25 mouse cellular contexts compared by ENCODE assay signal in genomic region chr6:54286813-54287212, GRCm38 (mm10). TPM values are rescaled to one million over a fixed set of nuclear protein-coding genes. Genes with fewer than 3 reads are reported as not detected.
A peak's percentile ranks its signal among the peaks of the same experiment; 100 is the strongest.
DNase-seq lines count a peak whose midpoint lies in the region; ATAC-seq and TF ChIP-seq lines count a peak whose summit lies in the region.
"Had no signal": no experiment of that assay in that cellular context is flagged by ENCODE, and none has a peak within 500 bp of the region (broad histone marks: within the 10 kb centered on the region; RNA-seq: fewer than 3 reads in every experiment).

No protein-coding gene starts in this region.

- no peak overlapping the region for H3K9ac ChIP-seq in forebrain, postnatal 0 days
- no peak overlapping the region for H3K9ac ChIP-seq in forebrain, embryonic 12.5 days
- H3K9ac ChIP-seq in heart, embryonic 11.5 days (ENCODE audit: low read depth, low read length): no peak overlapping the region
- H3K9ac ChIP-seq: embryonic facial prominence, embryonic 13.5 days; embryonic facial prominence, embryonic 15.5 days; forebrain, embryonic 13.5 days had no signal

- no peak for TF ChIP-seq CTCF in forebrain, postnatal 0 days (IDR thresholded peaks at IDR 0.05; ENCODE audit: low read depth)

- no peaks in the 10 kb centered on the region for H3K4me1 ChIP-seq in forebrain, postnatal 0 days (ENCODE audit: insufficient read depth)
- 0 out of 2 replicates have a peak, but pooled peaks cover 3% of the 10 kb centered on the region for H3K4me1 ChIP-seq in forebrain, embryonic 12.5 days
- H3K4me1 ChIP-seq in heart, embryonic 11.5 days (ENCODE audit: control insufficient read depth, insufficient read depth, low read length): no peaks in the 10 kb centered on the region
- H3K4me1 ChIP-seq: embryonic facial prominence, embryonic 13.5 days; embryonic facial prominence, embryonic 15.5 days; forebrain, embryonic 13.5 days had no signal

- H3K36me3 ChIP-seq in forebrain, postnatal 0 days (ENCODE audit: insufficient read depth): no peaks in the 10 kb centered on the region
- H3K36me3 ChIP-seq in forebrain, embryonic 12.5 days (replicated peaks): 0 out of 2 replicates have a peak, but pooled peaks cover 3% of the 10 kb centered on the region
- H3K36me3 ChIP-seq in heart, embryonic 11.5 days (ENCODE audit: control insufficient read depth, insufficient read depth, low read length): no peaks in the 10 kb centered on the region
- H3K36me3 ChIP-seq: embryonic facial prominence, embryonic 13.5 days; embryonic facial prominence, embryonic 15.5 days; forebrain, embryonic 10.5 days; G1E had no signal

- H3K4me3 ChIP-seq in forebrain, postnatal 0 days (ENCODE audit: low read depth, low read length): no peak overlapping the region
- no peak overlapping the region for H3K4me3 ChIP-seq in forebrain, embryonic 12.5 days (replicated peaks)
- H3K4me3 ChIP-seq in heart, embryonic 11.5 days (ENCODE audit: low read depth, low read length): no peak overlapping the region
- H3K4me3 ChIP-seq: embryonic facial prominence, embryonic 13.5 days; embryonic facial prominence, embryonic 15.5 days; erythroblast, embryonic 14.5 days; forebrain, embryonic 10.5 days; forebrain, embryonic 13.5 days had no signal

- ATAC-seq in forebrain, postnatal 0 days: peak; percentile 54; the same call in 1 of the 2 replicates
- no peak for ATAC-seq in forebrain, embryonic 12.5 days (ENCODE audit: low FRiP score)
- no peak for ATAC-seq in heart, embryonic 11.5 days (replicated peaks; ENCODE audit: insufficient number of reproducible peaks, low FRiP score, low TSS enrichment)
- ATAC-seq: activated CD4-positive, CD25-positive, alpha-beta regulatory T cell, adult 4 months; forebrain, embryonic 13.5 days; Patski had no signal

- intact Hi-C loops in left cerebral cortex, postnatal 10 days (cut with DNase I): no loop called here

- 81% methylated on average over 5 of the region's 5 CpGs for WGBS in forebrain, postnatal 0 days
- WGBS in forebrain, embryonic 12.5 days: 84% methylated on average over 5 of the region's 5 CpGs
- WGBS in heart, embryonic 11.5 days (ENCODE audit: insufficient replicate concordance): 80% methylated on average over 5 of the region's 5 CpGs

- no peak for DNase-seq in forebrain, postnatal 0 days
- peak; percentile 89 for DNase-seq in heart, adult 11 months
- peak; percentile 40 for DNase-seq in brain, adult 2 months (ENCODE audit: low read depth, low spot score)
- no peak for DNase-seq in left cerebral cortex, postnatal 10 days (ENCODE audit: extremely low spot score in 1 of 2, low spot score in 2 of 2)
- no peak for DNase-seq in kidney, postnatal 36 days
- DNase-seq: adrenal gland, postnatal 10 days; adrenal gland, postnatal 25 days; cerebellum, adult 11 months; cerebellum, adult 18-20 months; cerebellum, adult 8-10 months; cerebellum, adult 9-11 months; cerebellum, postnatal 14 days; cerebellum, postnatal 36 days; embryo, embryonic 11 days had no signal

- H3K4me2 ChIP-seq in forebrain, postnatal 0 days (ENCODE audit: low read depth): no peak overlapping the region
- H3K4me2 ChIP-seq in forebrain, embryonic 12.5 days: no peak overlapping the region
- H3K4me2 ChIP-seq in heart, embryonic 11.5 days: no peak overlapping the region
- H3K4me2 ChIP-seq: embryonic facial prominence, embryonic 13.5 days; embryonic facial prominence, embryonic 15.5 days; forebrain, embryonic 13.5 days had no signal

- H3K27me3 ChIP-seq in forebrain, postnatal 0 days (ENCODE audit: insufficient read depth, low read length): no peaks in the 10 kb centered on the region
- no peaks in the 10 kb centered on the region for H3K27me3 ChIP-seq in forebrain, embryonic 12.5 days
- no peaks in the 10 kb centered on the region for H3K27me3 ChIP-seq in heart, embryonic 11.5 days (ENCODE audit: control insufficient read depth, insufficient read depth, low read length)
- H3K27me3 ChIP-seq: embryonic facial prominence, embryonic 13.5 days; embryonic facial prominence, embryonic 15.5 days; forebrain, embryonic 13.5 days; Patski had no signal

- no peak overlapping the region for H3K27ac ChIP-seq in forebrain, postnatal 0 days (ENCODE audit: low read depth, low read length)
- H3K27ac ChIP-seq in forebrain, embryonic 12.5 days: no peak overlapping the region
- H3K27ac ChIP-seq in heart, embryonic 11.5 days (ENCODE audit: low read depth, low read length): no peak overlapping the region
- H3K27ac ChIP-seq: embryonic facial prominence, embryonic 13.5 days; embryonic facial prominence, embryonic 15.5 days; forebrain, embryonic 10.5 days; forebrain, embryonic 13.5 days had no signal

- no peaks in the 10 kb centered on the region for H3K9me3 ChIP-seq in forebrain, postnatal 0 days (ENCODE audit: low read length)
- no peaks in the 10 kb centered on the region for H3K9me3 ChIP-seq in forebrain, embryonic 12.5 days
- H3K9me3 ChIP-seq in heart, embryonic 11.5 days (replicated peaks; ENCODE audit: control insufficient read depth, low read length): no peaks in the 10 kb centered on the region
- H3K9me3 ChIP-seq: embryonic facial prominence, embryonic 13.5 days; embryonic facial prominence, embryonic 15.5 days; forebrain, embryonic 10.5 days; forebrain, embryonic 13.5 days had no signal

RNA-seq across cellular contexts. Expression of gene Prr15, which starts 38.8 kb away (rescaled TPM):
- total RNA-seq in forebrain, postnatal 0 days (2014; rRNA removed): 3.3 and 4.8 TPM in 2 replicates
- 2.6 and 3.8 TPM in 2 replicates for polyA plus RNA-seq in forebrain, postnatal 0 days (2015; fragmentation: Nextera tagmentation; extraction: Ambion mirVana)
- polyA plus RNA-seq in forebrain, embryonic 12.5 days (2016; fragmentation: Nextera tagmentation; extraction: Ambion mirVana): 7.8 and 8.8 TPM in 2 replicates
- 9.3 and 9.8 TPM in 2 replicates for polyA plus RNA-seq in heart, embryonic 11.5 days (2014; fragmentation: Nextera tagmentation; extraction: Ambion mirVana)
- 1 to 10 TPM; 1.4 to 2.3 TPM for total RNA-seq in left cerebral cortex, postnatal 10 days (2021)
- total RNA-seq: common myeloid progenitor, adult 5-6 weeks had no signal
- polyA plus RNA-seq: activated CD4-positive, CD25-positive, alpha-beta regulatory T cell, adult 4 months; erythroblast, embryonic 14.5 days; G1E had no signal

Comparison
In these comparisons a context has a peak if more than half of its experiments do, and no peak if none do; other contexts are left out.
1. DNase-seq: peak in heart, adult 11 months (single experiment) and brain, adult 2 months (single experiment); none in forebrain, postnatal 0 days (single experiment), left cerebral cortex, postnatal 10 days (0 of 2) and kidney, postnatal 36 days (0 of 2).